Mouse (Mus musculus): Measurements from ENCODE around the gene Olfr1113.

GRCm38 (mm10) chr2:87187498-87187897 is 21.3 kb upstream of the Olfr1113 start, which contains the start of gene Olfr1112:
- no peak for TF ChIP-seq POLR2A (IDR thresholded peaks at IDR 0.05; ENCODE audit: low read depth, low read length)
- no peak for TF ChIP-seq CTCF (IDR thresholded peaks at IDR 0.05; ENCODE audit: extremely low read depth, insufficient read length, insufficient replicate concordance, low read depth, low read length)

Measured in small intestine, adult 2 months (tissue).